8 mouse cellular contexts compared by ENCODE assay signal in the genomic region with DNA sequence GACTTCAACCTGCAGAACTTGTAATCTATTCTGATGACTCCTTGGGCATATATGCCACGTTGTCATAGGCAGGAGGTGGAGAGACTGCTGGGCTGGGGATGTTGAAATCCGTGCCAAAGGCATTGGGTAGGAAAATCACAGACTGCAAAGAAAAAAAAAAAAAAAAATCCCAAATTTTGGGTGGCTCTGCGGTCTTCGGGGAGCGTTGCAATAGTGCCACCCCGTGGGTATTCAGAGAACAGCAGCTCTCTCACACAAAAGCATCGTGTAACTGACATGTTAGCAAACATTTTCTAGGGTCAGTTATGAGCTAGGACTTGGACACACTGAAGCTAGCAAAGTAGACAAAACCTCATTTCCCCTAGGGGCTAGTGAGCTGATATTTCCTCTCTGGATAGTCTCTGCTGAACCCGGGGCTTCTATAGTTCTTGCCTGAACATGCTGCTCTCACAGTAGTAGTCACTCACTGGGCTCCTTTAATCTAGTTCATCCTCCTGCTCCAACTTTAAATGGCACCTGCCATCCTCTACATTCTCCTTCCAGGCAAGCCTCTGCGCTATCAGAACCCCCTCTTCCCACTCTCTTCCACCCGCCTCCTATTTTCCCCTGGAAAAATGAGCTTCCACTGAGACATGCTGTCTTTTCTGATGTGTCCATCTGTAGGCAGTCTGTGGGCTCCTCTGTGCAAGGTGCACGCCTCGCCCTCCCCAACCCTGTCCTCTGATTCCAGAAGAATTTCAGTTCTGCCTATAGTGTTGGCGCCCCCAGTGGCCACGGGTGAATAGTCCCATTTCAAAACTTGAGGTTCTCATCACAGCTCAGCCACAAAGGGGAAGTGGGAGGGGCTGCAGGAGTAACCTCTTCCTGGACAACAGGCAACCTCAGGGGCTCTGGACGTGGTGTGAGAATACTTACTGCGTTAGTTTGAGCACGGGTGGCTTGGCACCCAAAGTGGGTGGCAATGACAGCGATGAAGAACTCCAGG. TPM values are rescaled to one million over a fixed set of nuclear protein-coding genes. Genes with fewer than 3 reads are reported as not detected.
A peak's percentile ranks its signal among the peaks of the same experiment; 100 is the strongest.
DNase-seq lines count a peak whose midpoint lies in the region; ATAC-seq lines count a peak whose summit lies in the region.

No protein-coding gene starts in this region.

- peak; percentile 95 for ATAC-seq in granulocyte monocyte progenitor cell, adult 5-6 weeks (replicated peaks; ENCODE audit: poor library complexity, severe bottlenecking)
- ATAC-seq in intestine, embryonic 16.5 days, result peak; percentile 30

- intact Hi-C loops in left cerebral cortex, postnatal 25 days (cut with DNase I), result loop anchor here (1.0 to 5.0 kb wide), 2 partner anchors 301 to 312 kb away; a partner anchor contains a TSS

- no peaks in the 10 kb centered on the region for H3K9me3 ChIP-seq in intestine, embryonic 16.5 days (ENCODE audit: control insufficient read depth, low read length)

- H3K4me2 ChIP-seq in intestine, embryonic 16.5 days (ENCODE audit: low read depth, low read length), result peak overlapping the region; percentile 29

- no peak overlapping the region; the same call in 1 of the 2 replicates for H3K9ac ChIP-seq in intestine, embryonic 16.5 days (ENCODE audit: low read depth, low read length)

- WGBS in intestine, embryonic 16.5 days, result 14% methylated on average over 18 of the region's 18 CpGs

- no peak overlapping the region for H3K27ac ChIP-seq in intestine, embryonic 16.5 days (ENCODE audit: low read length)

- no peak overlapping the region for H3K4me3 ChIP-seq in intestine, embryonic 16.5 days (ENCODE audit: low read length)

- DNase-seq in adrenal gland, adult 18-20 months (ENCODE audit: low spot score in 2 of 2), result peak; percentile 60 to 78
- DNase-seq in embryo, embryonic 11.5 days (ENCODE audit: low read depth, low spot score), result peak; percentile 44
- peak; percentile 64 to 72 for DNase-seq in left cerebral cortex, postnatal 25 days (ENCODE audit: low spot score in 2 of 2)
- DNase-seq in mesoderm, embryonic 11.5 days (ENCODE audit: low read depth, low spot score), result peak; percentile 76
- DNase-seq in right cerebral cortex, postnatal 25 days, result peak; percentile 60
- DNase-seq in urinary bladder, postnatal 4 days (ENCODE audit: low spot score in 2 of 2), result peak; percentile 71 to 86

- peaks cover 16% of the 10 kb centered on the region for H3K4me1 ChIP-seq in intestine, embryonic 16.5 days (ENCODE audit: control insufficient read depth, insufficient read depth, low read length)

- H3K27me3 ChIP-seq in intestine, embryonic 16.5 days (replicated peaks; ENCODE audit: control insufficient read depth, insufficient read depth, low read length), result no peaks in the 10 kb centered on the region

- H3K36me3 ChIP-seq in intestine, embryonic 16.5 days (ENCODE audit: control insufficient read depth, insufficient read depth, low read length), result no peaks in the 10 kb centered on the region

RNA-seq across cellular contexts. Expression of a gene that starts 5.0 kb away (rescaled TPM):
- 10 to 100 TPM in 1 of 2 experiments, under 1 TPM in 1; 0.51 to 25.4 TPM for total RNA-seq in adrenal gland, adult 18-20 months (2021)
- total RNA-seq in granulocyte monocyte progenitor cell, adult 5-6 weeks (2014; fragmentation: Nextera tagmentation), result not detected in 2 replicates
- not detected in 2 replicates for total RNA-seq in granulocyte monocyte progenitor cell, adult 5-6 weeks (2017)
- polyA plus RNA-seq in intestine, embryonic 16.5 days (2015; fragmentation: Nextera tagmentation; extraction: Ambion mirVana), result 111 and 159 TPM in 2 replicates
- not detected for total RNA-seq in left cerebral cortex, postnatal 25 days (2021)

RNA-seq across cellular contexts. Expression of a gene that starts 13.6 kb away (rescaled TPM):
- total RNA-seq in adrenal gland, adult 18-20 months (2021), result not detected
- total RNA-seq in granulocyte monocyte progenitor cell, adult 5-6 weeks (2014; fragmentation: Nextera tagmentation), result not detected in 2 replicates
- not detected in 2 replicates for total RNA-seq in granulocyte monocyte progenitor cell, adult 5-6 weeks (2017)
- polyA plus RNA-seq in intestine, embryonic 16.5 days (2015; fragmentation: Nextera tagmentation; extraction: Ambion mirVana), result 0.31 and 0.37 TPM in 2 replicates
- not detected for total RNA-seq in left cerebral cortex, postnatal 25 days (2021)

RNA-seq across cellular contexts. Expression of a gene that starts 30.4 kb away (rescaled TPM):
- 10 to 100 TPM; 16.2 to 20.0 TPM for total RNA-seq in adrenal gland, adult 18-20 months (2021)
- total RNA-seq in granulocyte monocyte progenitor cell, adult 5-6 weeks (2014; fragmentation: Nextera tagmentation), result 19.0 and 23.1 TPM in 2 replicates
- total RNA-seq in granulocyte monocyte progenitor cell, adult 5-6 weeks (2017), result 15.2 and 20.1 TPM in 2 replicates
- polyA plus RNA-seq in intestine, embryonic 16.5 days (2015; fragmentation: Nextera tagmentation; extraction: Ambion mirVana), result 25.6 and 29.4 TPM in 2 replicates
- total RNA-seq in left cerebral cortex, postnatal 25 days (2021), result 1 to 10 TPM; 7.0 to 8.7 TPM

RNA-seq across cellular contexts. Expression of a gene that starts 38.4 kb away (rescaled TPM):
- total RNA-seq in adrenal gland, adult 18-20 months (2021), result not detected
- not detected in 2 replicates for total RNA-seq in granulocyte monocyte progenitor cell, adult 5-6 weeks (2014; fragmentation: Nextera tagmentation)
- not detected in 2 replicates for total RNA-seq in granulocyte monocyte progenitor cell, adult 5-6 weeks (2017)
- 40.6 and 41.9 TPM in 2 replicates for polyA plus RNA-seq in intestine, embryonic 16.5 days (2015; fragmentation: Nextera tagmentation; extraction: Ambion mirVana)
- not detected for total RNA-seq in left cerebral cortex, postnatal 25 days (2021)

RNA-seq across cellular contexts. Expression of a gene that starts 42.5 kb away (rescaled TPM):
- not detected for total RNA-seq in adrenal gland, adult 18-20 months (2021)
- total RNA-seq in granulocyte monocyte progenitor cell, adult 5-6 weeks (2014; fragmentation: Nextera tagmentation), result not detected in 2 replicates
- total RNA-seq in granulocyte monocyte progenitor cell, adult 5-6 weeks (2017), result not detected in 2 replicates
- 0.05 and 0.11 TPM in 2 replicates for polyA plus RNA-seq in intestine, embryonic 16.5 days (2015; fragmentation: Nextera tagmentation; extraction: Ambion mirVana)
- total RNA-seq in left cerebral cortex, postnatal 25 days (2021), result under 1 TPM; 0.23 to 0.34 TPM
